Mouse (Mus musculus) E14TG2a.4 (cell line): Measurements from ENCODE around the gene Adra2c.

Source experiments
- CTCF ChIP-seq: conservative IDR thresholded peaks from 2 replicates; pipeline ENCODE4 v1.5.1; 2014; ENCODE audit warnings: low read length
- NANOG ChIP-seq: IDR thresholded peaks from 2 replicates; pipeline ENCODE4 v1.6.1; 2014; ENCODE audit warnings: borderline replicate concordance, low read length, mixed read lengths
- POU5F1 ChIP-seq: IDR thresholded peaks from 2 replicates; pipeline ENCODE4 v1.6.1; 2014; ENCODE audit warnings: low read length, borderline replicate concordance

DNA sequence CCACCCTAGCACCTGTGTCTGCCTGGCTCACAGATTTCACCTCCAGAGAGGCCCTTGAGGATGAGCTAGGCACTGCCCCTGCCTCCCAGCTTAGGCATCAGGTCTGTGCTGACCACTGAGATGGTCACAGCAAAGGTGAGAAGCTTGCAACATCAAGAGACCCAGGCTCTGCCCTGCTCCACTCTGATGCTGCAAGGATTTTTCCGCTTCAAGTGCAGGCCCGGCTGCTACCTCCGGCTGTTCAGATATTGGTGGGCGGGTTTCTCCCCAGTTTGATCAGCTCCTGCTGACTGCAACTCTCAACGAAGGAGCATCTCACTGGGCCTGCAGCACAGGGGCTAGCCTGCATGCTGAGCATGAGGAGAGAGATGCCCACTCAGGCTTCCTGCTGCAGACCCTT is 8.1 kb downstream of the Adra2c start:
- TF ChIP-seq CTCF: no peak
- TF ChIP-seq NANOG: no peak
- no peak for TF ChIP-seq POU5F1
